Mouse (Mus musculus) liver, postnatal 0 days (tissue): ENCODE measurements around the gene 0610012G03Rik. TPM values are rescaled to one million over a fixed set of nuclear protein-coding genes. Genes with fewer than 3 reads are reported as not detected.

Source experiments
- ATAC-seq: fragments of 200-750 bp; cut with Nextera tagmentation; 2 replicates; pipeline ENCODE4 v1.8.0; 2017; ENCODE audit warnings: mild to moderate bottlenecking, moderate library complexity
- DNase-seq: peaks from one replicate; pipeline ENCODE4 v3.0.0-alpha.2; 2016
- H3K27ac ChIP-seq: fragments of 300-500 bp; sonication (generic); 2 replicates; pipeline ENCODE4 v1.5.1; 2014; ENCODE audit warnings: antibody characterized with exemption, moderate library complexity, mild to moderate bottlenecking, low read depth
- H3K27me3 ChIP-seq: fragments of 300-500 bp; sonication (generic); 2 replicates; pipeline ENCODE4 v1.6.1; 2014; ENCODE audit warnings: low read length, control low read depth, mixed read lengths; ENCODE audit not compliant: insufficient read depth
- H3K36me3 ChIP-seq: fragments of 300-500 bp; sonication (generic); replicated peaks from 2 replicates; pipeline ENCODE4 v1.6.1; 2014; ENCODE audit warnings: mild to moderate bottlenecking, control low read depth, low read length, moderate library complexity, mixed read lengths; ENCODE audit not compliant: insufficient read depth
- H3K4me1 ChIP-seq: fragments of 300-500 bp; sonication (generic); 2 replicates; pipeline ENCODE4 v1.6.1; 2014; ENCODE audit warnings: antibody characterized with exemption, mild to moderate bottlenecking, control low read depth; ENCODE audit not compliant: insufficient read depth
- H3K4me2 ChIP-seq: fragments of 300-500 bp; sonication (generic); 2 replicates; pipeline ENCODE4 v1.6.1; 2014; ENCODE audit warnings: low read depth, mild to moderate bottlenecking, low read length, moderate library complexity, mixed read lengths
- H3K4me3 ChIP-seq: fragments of 300-500 bp; sonication (generic); 2 replicates; pipeline ENCODE4 v1.5.1; 2014; ENCODE audit warnings: low read depth, low read length
- H3K9ac ChIP-seq: fragments of 300-500 bp; sonication (generic); replicated peaks from 2 replicates; pipeline ENCODE4 v1.6.1; 2014; ENCODE audit warnings: mild to moderate bottlenecking, moderate library complexity
- H3K9me3 ChIP-seq: fragments of 300-500 bp; sonication (generic); 2 replicates; pipeline ENCODE4 v1.6.1; 2016; ENCODE audit warnings: mild to moderate bottlenecking, control low read depth, low read length, mixed read lengths
- CTCF ChIP-seq: sonication (generic); IDR thresholded peaks from 2 replicates; pipeline ENCODE4 v1.5.1; 2016; ENCODE audit warnings: antibody characterized with exemption, low read depth
- EP300 ChIP-seq: IDR thresholded peaks from 2 replicates; pipeline ENCODE4 v1.6.1; 2016; ENCODE audit warnings: antibody characterized with exemption, low read depth, mild to moderate bottlenecking
- WGBS: fragments of 180-500 bp; shearing (Covaris S2); extraction: QIAGEN DNeasy Blood & Tissue Kit; methylation state at CpG from one replicate; pipeline ENCODE4 v1.1.7; 2014; ENCODE audit not compliant: insufficient replicate concordance; 5-methylcytosine and 5-hydroxymethylcytosine counted together
- polyA plus RNA-seq: library from polyadenylated mRNA; unstranded; fragments of >200 nt; fragmentation: Nextera tagmentation; extraction: Ambion mirVana; gene quantifications from 2 replicates; pipeline ENCODE4 v1.2.1, GENCODE M21; 2015

0610012G03Rik gene
- polyA plus RNA-seq, 1 experiment from 2014 or later = 58.4 TPM

DNA sequence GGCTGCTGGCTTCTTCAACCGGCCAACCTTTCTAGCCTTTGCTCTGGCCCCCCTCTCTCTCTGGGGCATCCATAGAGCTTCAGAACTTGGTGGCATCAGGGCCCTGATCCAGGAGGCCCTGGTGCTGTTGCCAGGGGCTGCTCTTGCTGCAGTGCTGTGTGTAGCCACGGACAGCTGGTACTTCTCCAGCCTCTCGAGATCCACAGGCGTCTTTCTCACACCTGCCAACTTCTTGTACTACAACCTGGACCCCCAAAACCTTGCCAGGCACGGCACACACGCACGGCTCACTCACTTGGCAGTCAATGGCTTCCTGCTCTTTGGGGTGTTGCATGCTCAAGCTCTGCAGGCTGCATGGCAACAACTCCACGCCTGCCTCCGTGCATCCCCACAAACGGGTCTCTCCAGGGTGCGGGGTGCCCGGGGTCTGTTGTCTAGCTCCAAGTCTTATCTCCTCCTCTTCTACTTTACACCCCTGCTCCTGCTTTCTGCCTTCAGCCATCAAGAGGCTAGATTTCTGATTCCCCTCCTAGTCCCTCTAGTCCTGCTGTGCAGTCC lies 3.5 kb downstream of the 0610012G03Rik start:
- Histone ChIP-seq H3K4me2 (no peak overlapping the region), H3K36me3 (0 out of 2 replicates have a peak, but pooled peaks cover 2% of the 10 kb centered on the region), H3K4me3 (no peak overlapping the region), H3K27ac (no peak overlapping the region), H3K9me3 (no peaks in the 10 kb centered on the region), H3K4me1 (peaks cover 21% of the 10 kb centered on the region), H3K27me3 (no peaks in the 10 kb centered on the region), H3K9ac (no peak overlapping the region)
- no peak for TF ChIP-seq CTCF
- no peak for DNase-seq
- no peak for ATAC-seq
- 79% methylated on average over 12 of the region's 12 CpGs for WGBS

DNA sequence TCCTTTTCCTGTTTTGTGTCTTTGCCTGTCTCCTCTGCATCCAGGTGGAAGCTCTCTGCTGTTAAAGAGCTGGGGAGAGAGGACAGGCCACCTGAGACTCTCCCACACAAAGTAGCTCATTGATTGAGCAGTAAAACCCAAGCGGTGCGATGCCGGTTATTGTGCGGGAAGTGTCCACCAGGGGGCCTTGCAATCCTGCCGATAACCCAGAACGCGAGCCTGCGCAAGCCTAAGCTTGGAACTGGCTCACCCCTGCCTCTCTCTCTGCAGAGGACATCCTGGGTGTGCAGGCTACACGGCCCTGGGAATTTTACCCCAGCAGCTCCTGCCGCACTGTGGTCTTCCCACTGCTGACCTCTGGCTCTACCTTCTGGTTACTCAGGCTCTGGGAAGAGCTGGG lies 4.3 kb downstream of the 0610012G03Rik start:
- DNase-seq = peak; percentile 86
- 5% methylated on average over 10 of the region's 10 CpGs for WGBS
- Histone ChIP-seq H3K27ac (no peak overlapping the region), H3K4me1 (peaks cover 15% of the 10 kb centered on the region), H3K9ac (no peak overlapping the region), H3K36me3 (0 out of 2 replicates have a peak, but pooled peaks cover 2% of the 10 kb centered on the region), H3K27me3 (no peaks in the 10 kb centered on the region), H3K4me2 (no peak overlapping the region), H3K9me3 (no peaks in the 10 kb centered on the region), H3K4me3 (no peak overlapping the region)
- peak; percentile 15; the same call in 1 of the 2 replicates for ATAC-seq
- TF ChIP-seq CTCF (peak; percentile 91), EP300 (no peak)

DNA sequence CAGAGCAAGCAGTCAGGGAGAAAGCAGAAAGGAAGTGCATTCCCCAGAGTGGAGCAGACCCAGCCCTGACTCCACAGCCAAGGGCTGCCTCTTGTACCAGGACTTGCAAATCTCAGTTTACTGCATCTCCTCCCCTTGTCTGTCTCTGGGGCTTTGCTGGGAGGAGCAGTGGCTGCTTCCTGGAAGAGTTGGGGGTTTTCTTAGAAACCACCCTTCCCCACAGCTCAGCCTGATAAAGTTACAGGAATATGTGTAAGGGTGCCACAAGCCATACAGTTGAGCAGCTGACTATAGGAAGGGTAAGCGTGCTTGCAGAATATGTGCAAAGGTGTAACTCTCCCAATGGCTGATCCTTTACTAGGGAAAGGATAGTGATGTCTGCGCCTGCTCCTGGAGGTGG lies 7.7 kb downstream of the 0610012G03Rik start:
- ATAC-seq (0 out of 2 replicates have a peak, but pooled peaks have one; percentile 22), DNase-seq (no peak)
- H3K27me3 ChIP-seq = peaks cover 3% of the 10 kb centered on the region
- H3K4me2 ChIP-seq = no peak overlapping the region
- 0 out of 2 replicates have a peak, but pooled peaks cover 2% of the 10 kb centered on the region for H3K36me3 ChIP-seq
- no peak overlapping the region for H3K4me3 ChIP-seq
- TF ChIP-seq CTCF = no peak
- no peak for TF ChIP-seq EP300
- H3K27ac ChIP-seq = no peak overlapping the region
- WGBS = 48% methylated on average over 2 of the region's 2 CpGs
- H3K4me1 ChIP-seq = no peaks in the 10 kb centered on the region
- H3K9ac ChIP-seq = no peak overlapping the region
- no peaks in the 10 kb centered on the region for H3K9me3 ChIP-seq

DNA sequence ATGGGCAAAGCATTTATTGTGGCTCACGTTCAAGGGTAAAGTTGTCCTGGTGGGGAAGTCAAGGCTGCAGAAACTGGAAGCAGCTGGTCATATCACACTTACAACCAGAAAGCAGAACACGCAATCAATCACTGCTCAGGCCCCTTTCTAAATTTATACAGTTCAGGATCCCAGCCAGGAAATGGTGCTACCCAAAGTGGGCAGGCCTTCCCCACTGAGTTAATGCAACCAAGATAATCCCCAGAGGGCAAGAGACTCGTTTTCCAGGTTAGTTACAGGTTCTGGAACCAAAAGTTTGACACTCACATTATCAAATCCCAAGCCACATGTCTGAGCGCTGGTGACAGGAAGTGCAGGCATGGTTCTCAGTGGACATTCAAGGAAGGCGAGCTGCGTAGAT lies 9.4 kb downstream of the 0610012G03Rik start:
- H3K36me3 ChIP-seq = no peaks in the 10 kb centered on the region
- no peak overlapping the region for H3K4me2 ChIP-seq
- 47% methylated on average over 6 of the region's 6 CpGs for WGBS
- DNase-seq (no peak), ATAC-seq (no peak)
- TF ChIP-seq EP300 (no peak), CTCF (no peak)
- H3K4me3 ChIP-seq = no peak overlapping the region
- no peak overlapping the region for H3K27ac ChIP-seq
- H3K27me3 ChIP-seq = peaks cover 20% of the 10 kb centered on the region
- H3K9ac ChIP-seq = no peak overlapping the region
- H3K9me3 ChIP-seq = no peaks in the 10 kb centered on the region
- H3K4me1 ChIP-seq = peaks cover 8% of the 10 kb centered on the region

DNA sequence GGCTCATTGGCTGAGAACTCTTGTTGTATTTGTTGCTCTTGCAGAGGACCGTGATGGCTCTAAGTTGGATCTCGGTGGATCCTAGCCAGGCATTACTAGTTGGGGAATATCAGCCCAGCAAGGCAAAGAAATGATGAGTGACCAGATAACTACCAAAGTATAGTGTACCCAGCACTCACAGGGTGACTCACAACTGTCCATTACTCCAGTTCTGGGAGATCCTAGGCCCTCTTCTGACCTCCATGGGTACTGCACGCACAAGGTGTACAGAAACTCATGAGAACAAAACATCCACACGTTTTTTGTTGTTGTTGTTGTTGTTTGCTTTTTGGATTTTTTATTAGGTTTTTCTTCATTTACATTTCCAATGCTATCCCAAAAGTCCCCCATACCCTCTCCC lies 11.7 kb downstream of the 0610012G03Rik start:
- H3K4me2 ChIP-seq = no peak overlapping the region
- no peak overlapping the region for H3K27ac ChIP-seq
- no peaks in the 10 kb centered on the region for H3K36me3 ChIP-seq
- DNase-seq (no peak), ATAC-seq (no peak)
- no peaks in the 10 kb centered on the region for H3K9me3 ChIP-seq
- peaks cover 29% of the 10 kb centered on the region for H3K27me3 ChIP-seq
- H3K4me3 ChIP-seq = no peak overlapping the region
- 86% methylated on average over 4 of the region's 4 CpGs for WGBS
- peaks cover 16% of the 10 kb centered on the region for H3K4me1 ChIP-seq
- TF ChIP-seq CTCF (0 out of 2 replicates have a peak, but pooled peaks have one; percentile 4), EP300 (no peak)
- no peak overlapping the region for H3K9ac ChIP-seq

DNA sequence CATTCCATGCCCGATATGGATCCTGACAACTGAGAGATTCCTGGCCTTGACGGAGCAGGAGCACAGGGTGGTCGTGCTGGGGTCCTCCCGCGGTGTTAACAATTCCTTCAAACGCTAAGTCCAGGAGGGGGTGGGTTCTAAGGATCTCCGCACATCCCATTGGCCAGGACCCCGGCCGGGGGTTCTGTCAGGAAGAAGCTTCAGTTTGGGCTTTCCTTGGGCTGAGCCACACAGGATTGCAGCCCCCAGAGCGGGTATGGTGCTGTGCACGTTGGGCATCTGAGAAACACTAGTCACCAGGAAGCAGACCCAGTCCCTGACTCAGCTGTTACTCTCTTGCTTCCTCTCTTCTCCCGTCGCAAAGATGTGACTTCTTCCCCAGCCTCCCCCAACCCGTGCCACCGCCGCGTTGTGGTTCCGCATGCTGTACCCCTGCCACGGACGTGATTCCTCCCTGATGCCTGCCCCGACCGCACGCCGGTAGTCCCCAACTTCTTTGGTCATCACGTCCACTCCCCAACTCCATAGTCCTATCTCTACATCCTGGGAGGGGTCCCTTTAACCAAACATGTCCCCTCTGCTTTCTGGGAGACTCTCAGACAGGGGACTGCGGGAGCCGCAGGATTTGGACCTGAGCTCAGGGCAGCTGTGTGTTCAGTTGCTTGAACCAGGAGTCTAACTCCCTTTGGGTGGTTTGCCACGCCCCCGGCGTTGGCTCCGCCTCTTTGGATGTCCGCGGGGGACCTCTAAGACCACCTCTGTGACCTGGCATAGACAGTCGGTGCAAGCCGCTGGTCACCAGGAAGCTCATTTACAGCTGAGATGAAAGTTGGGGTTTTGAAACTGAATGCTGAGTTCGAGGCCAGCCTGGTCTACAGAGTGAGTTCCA lies 13.0 kb downstream of the 0610012G03Rik start:
- Histone ChIP-seq H3K4me1 (peaks cover 16% of the 10 kb centered on the region), H3K36me3 (no peaks in the 10 kb centered on the region), H3K9me3 (no peaks in the 10 kb centered on the region), H3K4me2 (peak overlapping the region; percentile 66), H3K4me3 (peak overlapping the region; percentile 34), H3K27me3 (peaks cover 29% of the 10 kb centered on the region), H3K27ac (no peak overlapping the region), H3K9ac (no peak overlapping the region)
- ATAC-seq (peak; percentile 22; the same call in 1 of the 2 replicates), DNase-seq (peak; percentile 33)
- TF ChIP-seq EP300 = no peak
- TF ChIP-seq CTCF = no peak
- 5% methylated on average over 36 of the region's 36 CpGs for WGBS
